Mouse (Mus musculus): ENCODE measurements around the gene Ubxn2a.
"Not testable (repeated sequence)": the region's sequence is repeated elsewhere in the genome, so short reads cannot be mapped to it uniquely, and the experiment has no call there.

The Ubxn2a gene

GRCm38 (mm10) chr12:4906951-4907906 is at the start of gene Ubxn2a:
Gene Ubxn2a (minus strand): TSS chr12:4907705.
- peak; percentile 98 for DNase-seq

GRCm38 (mm10) chr12:4953156-4953555 is 45.7 kb upstream of the Ubxn2a start:
- DNase-seq: peak in 1 of 2 experiments; percentile 36

GRCm38 (mm10) chr12:4952272-4952671 is 44.8 kb upstream of the Ubxn2a start:
- no peak for DNase-seq

GRCm38 (mm10) chr12:4930820-4931548 is 23.5 kb upstream of the Ubxn2a start:
- no peak for DNase-seq

GRCm38 (mm10) chr12:4928197-4928596 is 20.7 kb upstream of the Ubxn2a start:
- no peak for DNase-seq

GRCm38 (mm10) chr12:4917805-4918591 is 10.5 kb upstream of the Ubxn2a start:
- DNase-seq: peak; percentile 51 to 70

- peak; percentile 95 to 98 for DNase-seq
These were observed 9.7 kb upstream of the Ubxn2a start, which contains the start of gene Atad2b for GRCm38 (mm10) chr12:4916994-4917804. Gene Atad2b (plus strand): TSS chr12:4917353.

- no peak for DNase-seq
These were observed 7.4 kb upstream of the Ubxn2a start for GRCm38 (mm10) chr12:4914944-4915343.

GRCm38 (mm10) chr12:4914441-4914840 is 6.9 kb upstream of the Ubxn2a start:
- DNase-seq: no peak

- DNase-seq: peak; percentile 41 to 72
These were observed 4.2 kb upstream of the Ubxn2a start for GRCm38 (mm10) chr12:4911716-4912115.

GRCm38 (mm10) chr12:4910496-4910895 is 3.0 kb upstream of the Ubxn2a start:
- peak in 1 of 2 experiments; percentile 19 for DNase-seq

GRCm38 (mm10) chr12:4908391-4908790 is 886 bp upstream of the Ubxn2a start:
- no peak for DNase-seq

GRCm38 (mm10) chr12:4906476-4906875 is 1.0 kb downstream of the Ubxn2a start:
- no peak for DNase-seq

GRCm38 (mm10) chr12:4905946-4906345 is 1.6 kb downstream of the Ubxn2a start:
- no peak for DNase-seq

- no peak for DNase-seq
These were observed 9.5 kb downstream of the Ubxn2a start for GRCm38 (mm10) chr12:4898024-4898423.

GRCm38 (mm10) chr12:4889891-4890290 is 17.6 kb downstream of the Ubxn2a start:
- DNase-seq: no peak

- no peak for DNase-seq
These were observed 18.3 kb downstream of the Ubxn2a start for GRCm38 (mm10) chr12:4889251-4889650.

GRCm38 (mm10) chr12:4888739-4889138 is 18.8 kb downstream of the Ubxn2a start:
- DNase-seq: no peak

GRCm38 (mm10) chr12:4886581-4886980 is 20.9 kb downstream of the Ubxn2a start:
- DNase-seq: not testable (repeated sequence)

GRCm38 (mm10) chr12:4885062-4885461 is 22.4 kb downstream of the Ubxn2a start:
- DNase-seq: no peak

GRCm38 (mm10) chr12:4882086-4882485 is 25.4 kb downstream of the Ubxn2a start:
- DNase-seq: no peak

- DNase-seq: peak in 1 of 2 experiments; percentile 64
These were observed 28.5 kb downstream of the Ubxn2a start for GRCm38 (mm10) chr12:4879048-4879447.
